Mouse (Mus musculus): ENCODE data around the gene Trim72.

DNA sequence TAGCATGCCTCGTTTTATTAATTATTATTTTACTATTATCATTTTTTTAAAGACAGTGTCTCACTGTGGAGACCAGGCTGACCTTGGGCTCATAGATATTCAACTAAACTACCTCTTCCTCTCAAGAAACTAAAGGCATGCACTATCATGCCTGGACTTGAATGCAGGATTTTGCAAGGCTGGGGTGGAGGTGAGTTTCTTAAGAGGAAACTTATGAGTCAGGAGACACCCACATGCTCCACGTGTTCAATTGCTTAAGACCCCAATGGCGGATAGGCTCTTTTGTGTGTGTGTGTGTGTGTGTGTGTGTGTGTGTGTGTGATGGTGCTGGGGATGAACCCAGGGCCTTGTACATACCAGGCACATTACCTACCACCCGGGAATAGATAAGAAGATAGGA, 21.6 kb downstream of the Trim72 start:
- TF ChIP-seq POLR2A (IDR thresholded peaks at IDR 0.05; ENCODE audit: insufficient read length, low read depth), result no peak
- no peak for TF ChIP-seq SRF (IDR thresholded peaks at IDR 0.05; ENCODE audit: control insufficient read depth, insufficient read length, low read depth)
- no peak for TF ChIP-seq MAX (IDR thresholded peaks at IDR 0.05; ENCODE audit: low read depth)
- no peak for TF ChIP-seq MYOG (IDR thresholded peaks at IDR 0.05; ENCODE audit: control insufficient read depth in 1 of 3, insufficient read depth in 1 of 3, insufficient read length in 2 of 3, low read depth in 2 of 3)
- TF ChIP-seq POLR2AphosphoS2 (IDR thresholded peaks at IDR 0.05; ENCODE audit: insufficient read length, low read depth), result no peak
- no peak for TF ChIP-seq TCF12 (IDR thresholded peaks at IDR 0.05; ENCODE audit: insufficient read depth, poor library complexity, severe bottlenecking)
- no peak for TF ChIP-seq USF1 (IDR thresholded peaks at IDR 0.05; ENCODE audit: low read depth)
- no peak for TF ChIP-seq MYOD1 (IDR thresholded peaks at IDR 0.05; ENCODE audit: control insufficient read depth in 1 of 3, insufficient read length in 2 of 3, low read depth in 2 of 3)
- TF ChIP-seq E2F4 (IDR thresholded peaks at IDR 0.05; ENCODE audit: insufficient read depth), result no peak
